Mouse (Mus musculus) cerebellum, adult 2 months (tissue): ENCODE measurements around the gene Rps16. TPM values are rescaled to one million over a fixed set of nuclear protein-coding genes. Genes with fewer than 3 reads are reported as not detected.

Experiments used
- DNase-seq, 2 experiments: peaks; one replicate each; pipeline ENCODE4 v3.0.0; 2021
- H3K27ac ChIP-seq: fragments of 200-500 bp; 2 replicates; pipeline ENCODE4 v1.5.1; 2012; ENCODE audit warnings: low read length, control low read depth, inconsistent platforms; ENCODE audit not compliant: insufficient read depth
- H3K27me3 ChIP-seq: fragments of 200-500 bp; 2 replicates; pipeline ENCODE4 v1.6.1; 2012; ENCODE audit warnings: inconsistent platforms, mild to moderate bottlenecking, low read length, moderate library complexity; ENCODE audit not compliant: control insufficient read depth, insufficient read depth
- H3K4me1 ChIP-seq: fragments of 200-500 bp; 2 replicates; pipeline ENCODE4 v1.6.1; 2011; ENCODE audit warnings: low read length; ENCODE audit not compliant: control insufficient read depth, insufficient read depth
- H3K4me3 ChIP-seq: fragments of 200-500 bp; replicated peaks from 2 replicates; pipeline ENCODE3; 2011; ENCODE audit warnings: mild to moderate bottlenecking, low read depth, low read length, control low read depth; ENCODE audit not compliant: insufficient read depth
- CTCF ChIP-seq: fragments of 200-500 bp; IDR thresholded peaks from 2 replicates; pipeline ENCODE4 v1.5.1; 2011; ENCODE audit warnings: low read depth, mild to moderate bottlenecking, control low read depth, low read length, moderate library complexity, borderline replicate concordance; ENCODE audit not compliant: insufficient read depth
- POLR2A ChIP-seq: fragments of 200-500 bp; IDR thresholded peaks from 2 replicates; pipeline ENCODE4 v1.6.1; 2011; ENCODE audit warnings: low read length, control low read depth, borderline replicate concordance; ENCODE audit not compliant: insufficient read depth
- WGBS: fragments of 180-500 bp; shearing (Covaris S2); methylation state at CpG from one replicate; pipeline ENCODE4 v1.1.7; 2018; 5-methylcytosine and 5-hydroxymethylcytosine counted together
- polyA plus RNA-seq: library from polyadenylated mRNA; depleted of rRNA; stranded (reverse); fragments of >200 nt; gene quantifications from 2 replicates; pipeline ENCODE4 v1.2.3, GENCODE M21; 2012

The Rps16 gene
- polyA plus RNA-seq, 1 experiment = 510 TPM

DNA sequence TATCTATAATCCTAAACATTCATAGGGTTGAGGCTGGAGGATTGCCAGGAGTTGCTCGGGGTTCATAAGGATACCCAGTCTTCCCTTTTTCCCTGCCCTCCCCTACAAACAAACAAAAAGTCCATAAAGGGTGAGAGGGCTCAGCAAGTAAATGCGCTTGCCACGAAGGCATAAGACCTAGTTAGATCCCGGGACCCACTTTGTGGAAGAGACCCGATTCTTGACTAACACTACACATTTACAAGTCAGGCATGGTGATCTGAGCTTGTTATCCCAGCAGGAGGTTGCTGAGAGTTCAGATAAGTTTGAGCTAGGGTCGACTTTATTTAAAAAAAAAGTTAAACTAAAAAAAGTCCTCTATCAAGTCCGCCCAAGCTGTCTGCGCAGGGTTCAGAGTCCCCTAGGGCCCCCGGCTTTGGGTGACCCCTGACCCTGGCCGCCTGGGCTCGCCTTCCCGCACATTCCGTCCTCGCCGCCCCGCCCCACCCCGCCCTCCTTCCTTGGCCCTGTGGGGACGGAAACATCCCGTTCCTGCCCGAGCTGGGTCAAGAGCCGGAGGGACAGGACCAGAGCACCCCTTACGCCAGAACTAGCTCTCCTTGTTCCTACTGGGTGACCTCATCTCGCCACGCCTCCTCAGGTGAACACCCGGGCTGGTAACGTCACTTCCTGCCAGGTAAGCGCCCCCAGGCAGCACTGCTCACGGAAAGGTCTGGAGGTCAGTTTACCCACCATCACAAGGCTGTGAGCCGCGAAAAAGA lies 25.7 kb downstream of the Rps16 start:
- H3K4me1 ChIP-seq = no peaks in the 10 kb centered on the region; the same call in 1 of the 2 replicates
- DNase-seq = peak in 1 of 2 experiments; percentile 41
- no peaks in the 10 kb centered on the region for H3K27me3 ChIP-seq
- H3K4me3 ChIP-seq = peak overlapping the region; percentile 54
- TF ChIP-seq CTCF (no peak), POLR2A (no peak)
- H3K27ac ChIP-seq = peak overlapping the region; percentile 2; the same call in 1 of the 2 replicates
- 15% methylated on average over 30 of the region's 30 CpGs for WGBS

GRCm38 (mm10) chr7:28377190-28378065 lies 27.0 kb downstream of the Rps16 start:
- H3K27me3 ChIP-seq = no peaks in the 10 kb centered on the region
- H3K4me3 ChIP-seq = no peak overlapping the region
- TF ChIP-seq CTCF = no peak
- TF ChIP-seq POLR2A = no peak
- peaks cover 10% of the 10 kb centered on the region for H3K4me1 ChIP-seq
- 63% methylated on average over 18 of the region's 18 CpGs for WGBS
- H3K27ac ChIP-seq = no peak overlapping the region
- no peak for DNase-seq

DNA sequence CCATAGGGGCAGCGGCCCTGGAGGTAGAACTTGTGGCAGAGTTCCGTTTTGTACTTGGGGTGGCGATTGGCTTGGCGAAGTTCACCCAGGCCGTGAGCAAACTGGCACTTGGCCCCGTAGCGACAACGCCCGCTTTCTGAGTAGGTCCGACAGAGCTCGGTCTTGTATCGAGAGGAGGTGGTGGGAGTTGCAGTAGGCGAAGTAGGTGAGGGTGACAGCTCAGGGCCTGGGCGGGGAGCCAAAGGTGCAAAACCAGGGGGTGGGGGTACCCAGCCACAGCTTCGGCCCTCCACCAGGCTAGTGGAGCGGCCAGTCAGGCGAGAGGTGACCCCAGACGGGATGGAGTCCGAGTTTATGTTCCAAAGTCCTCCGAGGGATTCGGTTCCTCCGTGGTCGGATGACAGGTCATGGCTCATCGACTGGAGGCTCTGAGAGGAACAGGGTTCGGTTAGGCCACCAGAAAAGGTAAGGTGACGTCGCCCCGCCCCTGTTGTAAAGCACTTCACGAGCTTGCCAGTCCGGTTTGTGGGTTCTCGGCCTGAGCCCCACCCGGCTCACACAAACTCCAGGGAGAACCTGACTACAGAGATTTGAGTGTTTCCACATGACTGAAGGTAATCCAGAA lies 27.7 kb downstream of the Rps16 start:
- H3K27ac ChIP-seq = no peak overlapping the region
- no peaks in the 10 kb centered on the region for H3K27me3 ChIP-seq
- peak in 1 of 2 experiments; percentile 32 for DNase-seq
- WGBS = 40% methylated on average over 32 of the region's 32 CpGs
- peak overlapping the region; percentile 66 for H3K4me3 ChIP-seq
- H3K4me1 ChIP-seq = peaks cover 13% of the 10 kb centered on the region
- TF ChIP-seq CTCF (no peak), POLR2A (no peak)

- TF ChIP-seq CTCF (no peak), POLR2A (peak; percentile 58; the same call in 1 of the 2 replicates)
- WGBS = 7% methylated on average over 53 of the region's 53 CpGs
- Histone ChIP-seq H3K27me3 (no peaks in the 10 kb centered on the region), H3K4me3 (peak overlapping the region; percentile 66), H3K27ac (peak overlapping the region; percentile 79), H3K4me1 (peaks cover 13% of the 10 kb centered on the region)
- DNase-seq = peak; percentile 68 to 69
Measured at GRCm38 (mm10) chr7:28378769-28379651, 28.6 kb downstream of the Rps16 start.

GRCm38 (mm10) chr7:28380237-28381016 lies 30.0 kb downstream of the Rps16 start, which contains the start of gene Zfp36:
Zfp36 (minus strand) TSS chr7:28380253.
- TF ChIP-seq CTCF = no peak
- TF ChIP-seq POLR2A = no peak
- H3K4me3 ChIP-seq = peak within 1 kb of the TSS; percentile 66
- H3K27me3 ChIP-seq = no peaks in the 10 kb centered on the region
- WGBS = 71% methylated on average over 17 of the region's 17 CpGs
- H3K4me1 ChIP-seq = peaks cover 13% of the 10 kb centered on the region
- H3K27ac ChIP-seq = peak within 1 kb of the TSS; percentile 88
- DNase-seq = no peak

GRCm38 (mm10) chr7:28381017-28381790 lies 30.8 kb downstream of the Rps16 start:
- DNase-seq = peak; percentile 36 to 45
- peak overlapping the region; percentile 58 for H3K4me3 ChIP-seq
- peaks cover 13% of the 10 kb centered on the region for H3K4me1 ChIP-seq
- H3K27me3 ChIP-seq = no peaks in the 10 kb centered on the region
- WGBS = 18% methylated on average over 30 of the region's 30 CpGs
- peak overlapping the region; percentile 88 for H3K27ac ChIP-seq
- TF ChIP-seq POLR2A = no peak
